Mouse (Mus musculus) forebrain, embryonic 15.5 days (tissue): ENCODE data around the gene Wdr83. TPM values are rescaled to one million over a fixed set of nuclear protein-coding genes. Genes with fewer than 3 reads are reported as not detected.
A peak's percentile ranks its signal among the peaks of the same experiment; 100 is the strongest.
"Not testable (repeated sequence)": the region's sequence is repeated elsewhere in the genome, so short reads cannot be mapped to it uniquely, and the experiment has no call there.

Experiments
- ATAC-seq: fragments of 200-750 bp; cut with Nextera tagmentation; replicated peaks from 2 replicates; pipeline ENCODE4 v1.8.0; 2017; ENCODE audit warnings: mild to moderate bottlenecking, moderate TSS enrichment, moderate library complexity
- H3K27ac ChIP-seq: fragments of 300-500 bp; sonication (generic); replicated peaks from 2 replicates; pipeline ENCODE4 v1.5.1; 2015; ENCODE audit warnings: mild to moderate bottlenecking, inconsistent platforms
- H3K27me3 ChIP-seq: fragments of 300-500 bp; sonication (generic); 2 replicates; pipeline ENCODE4 v1.6.1; 2015; ENCODE audit warnings: inconsistent platforms
- H3K36me3 ChIP-seq: fragments of 300-500 bp; sonication (generic); 2 replicates; pipeline ENCODE4 v1.6.1; 2015; ENCODE audit warnings: mild to moderate bottlenecking, inconsistent platforms
- H3K4me1 ChIP-seq: fragments of 300-500 bp; sonication (generic); 2 replicates; pipeline ENCODE4 v1.6.1; 2015; ENCODE audit warnings: inconsistent platforms
- H3K4me2 ChIP-seq: fragments of 300-500 bp; sonication (generic); replicated peaks from 2 replicates; pipeline ENCODE4 v1.6.1; 2015; ENCODE audit warnings: mild to moderate bottlenecking, inconsistent platforms
- H3K4me3 ChIP-seq: fragments of 300-500 bp; sonication (generic); 2 replicates; pipeline ENCODE4 v1.5.1; 2015; ENCODE audit warnings: mild to moderate bottlenecking, inconsistent platforms
- H3K9ac ChIP-seq: fragments of 300-500 bp; sonication (generic); replicated peaks from 2 replicates; pipeline ENCODE4 v1.6.1; 2015; ENCODE audit warnings: mild to moderate bottlenecking, inconsistent platforms
- H3K9me3 ChIP-seq: fragments of 300-500 bp; sonication (generic); 2 replicates; pipeline ENCODE4 v1.6.1; 2016; ENCODE audit warnings: inconsistent platforms
- WGBS: fragments of 180-500 bp; shearing (Covaris S2); methylation state at CpG from one replicate; pipeline ENCODE4 v1.1.7; 2015; ENCODE audit warnings: mixed read lengths; 5-methylcytosine and 5-hydroxymethylcytosine counted together
- polyA plus RNA-seq: library from polyadenylated mRNA; unstranded; fragments of >200 nt; fragmentation: Nextera tagmentation; extraction: Ambion mirVana; gene quantifications from 2 replicates; pipeline ENCODE4 v1.2.1, GENCODE M21; 2015

Gene Wdr83
- polyA plus RNA-seq, 1 experiment from 2014 or later, result 62.3 TPM

GRCm38 (mm10) chr8:85095051-85095450, 13.9 kb upstream of the Wdr83 start:
- Histone ChIP-seq H3K27me3 (no peaks in the 10 kb centered on the region), H3K9ac (no peak overlapping the region), H3K36me3 (peaks cover 37% of the 10 kb centered on the region)

GRCm38 (mm10) chr8:85091526-85092090, 10.5 kb upstream of the Wdr83 start:
- Histone ChIP-seq H3K27me3 (no peaks in the 10 kb centered on the region), H3K4me2 (no peak overlapping the region), H3K9me3 (no peaks in the 10 kb centered on the region), H3K9ac (no peak overlapping the region), H3K4me1 (no peaks in the 10 kb centered on the region), H3K27ac (no peak overlapping the region), H3K36me3 (peaks cover 19% of the 10 kb centered on the region), H3K4me3 (no peak overlapping the region)
- no peak; the same call in 1 of the 2 replicates for ATAC-seq
- 34% methylated on average over 21 of the region's 21 CpGs for WGBS

More at GRCm38 (mm10) chr8:85095051-85095450, 13.9 kb upstream of the Wdr83 start:
- H3K27ac ChIP-seq, result no peak overlapping the region
- H3K9me3 ChIP-seq, result no peaks in the 10 kb centered on the region
- no peak overlapping the region for H3K4me2 ChIP-seq
- no peak overlapping the region for H3K4me3 ChIP-seq
- WGBS, result 93% methylated on average over 13 of the region's 13 CpGs
- ATAC-seq, result no peak
- no peaks in the 10 kb centered on the region for H3K4me1 ChIP-seq

GRCm38 (mm10) chr8:85090856-85091255, 9.8 kb upstream of the Wdr83 start:
- no peak overlapping the region for H3K27ac ChIP-seq
- 93% methylated on average over 11 of the region's 11 CpGs for WGBS
- no peak for ATAC-seq
- no peaks in the 10 kb centered on the region for H3K4me1 ChIP-seq
- H3K9ac ChIP-seq, result no peak overlapping the region
- H3K27me3 ChIP-seq, result no peaks in the 10 kb centered on the region
- H3K9me3 ChIP-seq, result no peaks in the 10 kb centered on the region
- H3K4me3 ChIP-seq, result no peak overlapping the region
- no peak overlapping the region for H3K4me2 ChIP-seq
- peaks cover 18% of the 10 kb centered on the region for H3K36me3 ChIP-seq

- Histone ChIP-seq H3K4me1 (peaks cover 6% of the 10 kb centered on the region), H3K36me3 (peaks cover 10% of the 10 kb centered on the region), H3K4me2 (no peak overlapping the region), H3K4me3 (no peak overlapping the region), H3K9me3 (no peaks in the 10 kb centered on the region), H3K27ac (no peak overlapping the region), H3K27me3 (no peaks in the 10 kb centered on the region), H3K9ac (no peak overlapping the region)
- WGBS, result 72% methylated on average over 2 of the region's 2 CpGs
- no peak for ATAC-seq
Observed at GRCm38 (mm10) chr8:85088771-85089170, 7.7 kb upstream of the Wdr83 start.

- no peaks in the 10 kb centered on the region for H3K27me3 ChIP-seq
- no peaks in the 10 kb centered on the region for H3K9me3 ChIP-seq
- H3K4me3 ChIP-seq, result no peak overlapping the region
- H3K9ac ChIP-seq, result no peak overlapping the region
- H3K36me3 ChIP-seq, result peaks cover 10% of the 10 kb centered on the region
- no peak overlapping the region for H3K27ac ChIP-seq
- H3K4me1 ChIP-seq, result peaks cover 26% of the 10 kb centered on the region
- no peak for ATAC-seq
- WGBS, result 75% methylated on average over 3 of the region's 3 CpGs
- no peak overlapping the region for H3K4me2 ChIP-seq
Observed at GRCm38 (mm10) chr8:85086238-85086637, 5.1 kb upstream of the Wdr83 start.

GRCm38 (mm10) chr8:85084633-85085032, 3.5 kb upstream of the Wdr83 start:
- H3K36me3 ChIP-seq, result peaks cover 10% of the 10 kb centered on the region
- H3K9ac ChIP-seq, result no peak overlapping the region
- peaks cover 33% of the 10 kb centered on the region for H3K4me1 ChIP-seq
- H3K4me3 ChIP-seq, result no peak overlapping the region
- ATAC-seq, result no peak
- H3K4me2 ChIP-seq, result no peak overlapping the region
- no peaks in the 10 kb centered on the region for H3K27me3 ChIP-seq
- WGBS, result 86% methylated on average over 8 of the region's 8 CpGs
- no peaks in the 10 kb centered on the region for H3K9me3 ChIP-seq
- no peak overlapping the region for H3K27ac ChIP-seq

GRCm38 (mm10) chr8:85083108-85083813, 2.2 kb upstream of the Wdr83 start, which contains the start of gene Man2b1:
Gene Man2b1, plus strand, starts transcription at chr8:85083270.
- no peaks in the 10 kb centered on the region for H3K27me3 ChIP-seq
- H3K9ac ChIP-seq, result peak within 1 kb of the TSS; percentile 74
- H3K36me3 ChIP-seq, result peaks cover 17% of the 10 kb centered on the region
- H3K27ac ChIP-seq, result no peak within 1 kb of the TSS
- H3K4me2 ChIP-seq, result peak within 1 kb of the TSS; percentile 89
- peak; percentile 87 for ATAC-seq
- under 1% methylated on average over 30 of the region's 30 CpGs for WGBS
- H3K4me1 ChIP-seq, result peaks cover 37% of the 10 kb centered on the region
- no peaks in the 10 kb centered on the region for H3K9me3 ChIP-seq
- H3K4me3 ChIP-seq, result peak within 1 kb of the TSS; percentile 67

- not testable (repeated sequence) for H3K27me3 ChIP-seq, H3K4me3 ChIP-seq, H3K27ac ChIP-seq, ATAC-seq, H3K9me3 ChIP-seq, H3K9ac ChIP-seq
- Histone ChIP-seq H3K4me2 (0 out of 2 replicates have a peak overlapping the region, but pooled peaks have one; percentile 96), H3K36me3 (peaks cover 17% of the 10 kb centered on the region), H3K4me1 (peaks cover 37% of the 10 kb centered on the region)
- WGBS, result 97% methylated on average over 4 of the region's 4 CpGs
Observed at GRCm38 (mm10) chr8:85082169-85082568, 1.1 kb upstream of the Wdr83 start.

- Histone ChIP-seq H3K27me3 (no peaks in the 10 kb centered on the region), H3K36me3 (peaks cover 20% of the 10 kb centered on the region), H3K27ac (peak within 1 kb of the TSS; percentile 69), H3K9ac (peak within 1 kb of the TSS; percentile 86), H3K4me1 (peaks cover 37% of the 10 kb centered on the region), H3K4me3 (peak within 1 kb of the TSS; percentile 77), H3K4me2 (peak within 1 kb of the TSS; percentile 96), H3K9me3 (no peaks in the 10 kb centered on the region)
- ATAC-seq, result peak; percentile 8; the same call in 1 of the 2 replicates
- 1% methylated on average over 28 of the region's 30 CpGs for WGBS
Observed at GRCm38 (mm10) chr8:85080532-85081215, 432 bp downstream of the Wdr83 start, which contains the start of gene Wdr83os. Gene Wdr83os, plus strand, starts transcription at chr8:85080740.

GRCm38 (mm10) chr8:85080214-85080531, 933 bp downstream of the Wdr83 start:
- no peaks in the 10 kb centered on the region for H3K27me3 ChIP-seq
- no peaks in the 10 kb centered on the region for H3K9me3 ChIP-seq
- H3K27ac ChIP-seq, result peak overlapping the region; percentile 69
- peak overlapping the region; percentile 96 for H3K4me2 ChIP-seq
- H3K36me3 ChIP-seq, result peaks cover 24% of the 10 kb centered on the region
- H3K4me3 ChIP-seq, result peak overlapping the region; percentile 77
- H3K4me1 ChIP-seq, result peaks cover 37% of the 10 kb centered on the region
- H3K9ac ChIP-seq, result peak overlapping the region; percentile 86
- WGBS, result under 1% methylated on average over 25 of the region's 25 CpGs
- no peak for ATAC-seq

- WGBS, result 0% methylated on average over 2 of the region's 2 CpGs
- no peak overlapping the region for H3K4me3 ChIP-seq
- peaks cover 42% of the 10 kb centered on the region for H3K36me3 ChIP-seq
- H3K27ac ChIP-seq, result peak overlapping the region; percentile 43; the same call in 1 of the 2 replicates
- H3K27me3 ChIP-seq, result no peaks in the 10 kb centered on the region
- 0 out of 2 replicates have a peak, but pooled peaks have one; percentile 30 for ATAC-seq
- H3K4me2 ChIP-seq, result no peak overlapping the region
- H3K4me1 ChIP-seq, result peaks cover 30% of the 10 kb centered on the region
- H3K9me3 ChIP-seq, result no peaks in the 10 kb centered on the region
- no peak overlapping the region for H3K9ac ChIP-seq
Observed at GRCm38 (mm10) chr8:85076993-85077392, 4.1 kb downstream of the Wdr83 start.

GRCm38 (mm10) chr8:85076001-85076400, 5.1 kb downstream of the Wdr83 start:
- Histone ChIP-seq H3K4me1 (peaks cover 25% of the 10 kb centered on the region), H3K36me3 (peaks cover 42% of the 10 kb centered on the region), H3K27me3 (no peaks in the 10 kb centered on the region), H3K4me3 (no peak overlapping the region), H3K9me3 (no peaks in the 10 kb centered on the region), H3K4me2 (no peak overlapping the region), H3K27ac (no peak overlapping the region), H3K9ac (no peak overlapping the region)
- 74% methylated on average over 9 of the region's 9 CpGs for WGBS
- ATAC-seq, result no peak
